Mouse (Mus musculus): ENCODE measurements around the gene Zfp937. TPM values are rescaled to one million over a fixed set of nuclear protein-coding genes. Genes with fewer than 3 reads are reported as not detected.

The Zfp937 gene
- 1 to 10 TPM; 4.3 to 5.5 TPM for total RNA-seq (2023)

DNA sequence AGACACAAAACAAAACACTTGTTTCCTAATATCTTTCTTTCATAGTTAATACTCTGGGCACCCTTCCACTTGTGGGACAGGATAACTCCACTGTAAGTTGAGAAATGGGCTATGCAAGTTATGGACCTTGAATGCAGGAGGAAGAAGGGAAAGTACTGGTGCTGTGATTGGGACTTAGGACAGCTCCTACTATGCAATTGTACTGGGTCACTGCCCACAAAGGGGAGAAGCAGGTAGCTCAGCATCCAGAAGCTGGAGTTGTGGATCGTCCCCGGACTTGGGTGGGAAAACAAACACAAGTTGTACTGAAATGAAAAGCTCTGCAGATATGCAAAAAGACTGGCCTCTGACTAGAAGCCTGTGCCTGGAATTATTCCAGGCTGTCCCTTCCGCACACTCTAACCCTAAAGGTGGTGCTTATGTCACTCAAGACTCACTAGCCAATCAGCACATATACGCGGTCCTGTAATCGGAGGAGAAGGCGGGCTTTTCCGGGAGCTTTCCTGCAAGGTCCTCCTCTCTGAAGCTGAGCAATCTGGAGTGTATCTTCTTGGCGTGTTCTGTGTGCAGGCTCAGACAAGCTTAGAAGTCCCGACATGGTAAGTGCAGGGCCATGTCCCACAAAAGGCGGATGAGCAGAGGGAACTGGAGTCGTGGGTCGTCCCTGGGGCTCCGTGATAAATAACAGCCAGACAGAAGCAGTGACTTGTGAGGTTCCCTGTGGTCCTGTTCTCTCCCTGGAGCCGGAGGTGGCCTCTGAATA is at the start of gene Zfp937:
Gene Zfp937, plus strand, starts transcription at position 474 of the 763 bp plus-strand sequence.

DNA sequence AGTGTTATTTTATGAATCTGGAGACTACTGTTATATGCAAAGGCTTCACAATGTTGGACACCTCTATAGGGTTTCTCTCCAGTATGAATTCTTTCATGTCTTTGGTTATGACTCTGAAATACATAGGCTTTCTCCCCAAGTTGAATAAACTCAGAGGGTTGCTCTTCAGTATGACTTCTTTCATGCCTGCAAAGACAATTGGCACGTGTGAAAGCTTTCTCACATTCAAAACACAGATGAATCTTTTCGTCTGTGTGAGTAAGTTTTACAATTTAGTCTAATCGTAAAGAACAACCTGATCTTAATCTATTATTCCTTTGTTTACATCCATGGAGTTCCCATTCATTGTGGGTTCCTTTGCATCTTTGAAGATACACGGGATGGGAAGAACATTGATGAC is 38.3 kb upstream of the Zfp937 start, which contains the start of gene Gm10770:
Gene Gm10770, minus strand, starts transcription at position 101 of the 400 bp plus-strand sequence.

DNA sequence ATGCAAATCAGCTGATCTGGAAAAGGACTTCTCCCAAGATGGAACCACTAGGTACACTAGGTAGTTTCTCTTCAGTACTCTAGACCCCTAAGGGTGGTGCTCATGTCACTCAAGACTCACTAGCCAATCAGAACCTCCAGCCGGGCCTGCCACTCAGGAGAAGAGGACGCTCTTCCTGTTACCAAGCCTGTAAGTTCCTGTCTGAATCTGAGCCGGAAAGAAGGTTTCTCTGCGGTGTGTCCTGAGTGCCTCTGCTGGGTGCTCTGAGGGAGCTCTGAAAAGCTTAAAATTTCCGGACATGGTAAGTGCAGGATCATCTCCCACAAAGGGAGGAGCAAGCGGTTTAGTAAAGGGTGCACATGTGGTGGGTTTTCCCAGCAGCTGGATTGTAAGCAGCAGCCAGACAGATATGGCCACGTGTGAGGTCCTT is 36.3 kb upstream of the Zfp937 start, which contains the start of gene Gm14139:
Gene Gm14139, plus strand, starts transcription at position 186 of the 430 bp plus-strand sequence.

DNA sequence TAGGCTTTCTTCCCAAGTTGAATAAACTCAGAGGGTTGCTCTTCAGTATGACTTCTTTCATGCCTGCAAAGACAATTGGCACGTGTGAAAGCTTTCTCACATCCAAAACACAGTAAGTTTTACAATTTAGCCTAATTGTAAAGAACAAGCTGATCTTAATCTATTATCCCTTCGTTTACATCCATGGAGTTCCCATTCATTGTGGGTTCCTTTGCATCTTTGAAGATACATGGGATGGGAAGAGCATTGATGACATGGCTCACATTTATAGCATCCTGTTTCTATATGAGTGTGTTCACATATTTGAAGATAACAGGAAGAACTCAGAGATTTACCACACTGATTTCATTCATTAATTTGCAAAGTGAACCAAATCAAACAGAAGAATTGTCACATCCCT is 37.6 kb downstream of the Zfp937 start, which contains the start of gene Gm21994:
Gene Gm21994, minus strand, starts transcription at position 101 of the 400 bp plus-strand sequence.

DNA sequence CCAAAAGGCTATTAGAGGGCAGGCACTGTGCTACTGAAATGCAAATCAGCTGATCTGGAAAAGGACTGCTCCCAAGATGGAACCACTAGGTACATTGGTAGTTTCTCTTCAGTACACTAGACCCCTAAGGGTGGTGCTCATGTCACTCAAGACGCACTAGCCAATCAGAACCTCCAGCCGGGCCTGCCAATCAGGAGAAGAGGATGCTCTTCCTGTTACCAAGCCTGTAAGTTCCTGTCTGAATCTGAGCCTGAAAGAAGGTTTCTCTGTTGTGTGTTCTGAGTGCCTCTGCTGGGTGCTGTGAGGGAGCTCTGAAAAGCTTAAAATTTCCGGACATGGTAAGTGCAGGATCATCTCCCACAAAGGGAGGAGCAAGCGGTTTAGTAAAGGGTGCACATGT is 39.4 kb downstream of the Zfp937 start, which contains the start of gene Gm14124:
Gene Gm14124, plus strand, starts transcription at position 227 of the 400 bp plus-strand sequence.

Other genes starting within 250 kb of the Zfp937 start
- gene Zfp120, start 81.4 kb upstream of the Zfp937 start, total RNA-seq (2023): 10 to 100 TPM; 15.7 to 16.2 TPM
- gene Gm10770, start 38.4 kb upstream of the Zfp937 start, total RNA-seq (2023): not detected
- gene Gm14139, start 36.3 kb upstream of the Zfp937 start, total RNA-seq (2023): not detected
- 10 to 100 TPM; 16.7 to 16.8 TPM for gene Gm21994, start 37.5 kb downstream of the Zfp937 start, total RNA-seq (2023)
- under 1 TPM in 1 of 2 experiments, not detected in 1; 0.18 TPM for gene Gm14124, start 39.4 kb downstream of the Zfp937 start, total RNA-seq (2023)
- 10 to 100 TPM in 1 of 2 experiments, 1 to 10 TPM in 1; 8.8 to 10.4 TPM for gene Gm10130, start 105.6 kb downstream of the Zfp937 start, total RNA-seq (2023)
- gene 3300002I08Rik, start 144.7 kb downstream of the Zfp937 start, total RNA-seq (2023): 1 to 10 TPM; 3.8 to 4.2 TPM
- gene Zfp442, start 233.4 kb downstream of the Zfp937 start, total RNA-seq (2023): 1 to 10 TPM; 2.1 to 3.3 TPM